Mouse (Mus musculus): ENCODE data around the gene Pxylp1.

Gene Pxylp1

GRCm38 (mm10) chr9:96859027-96859426, 33.4 kb downstream of the Pxylp1 start:
- no peak for DNase-seq (ENCODE audit: low spot score)

GRCm38 (mm10) chr9:96857838-96858237, 34.6 kb downstream of the Pxylp1 start:
- no peak for DNase-seq (ENCODE audit: low spot score)

GRCm38 (mm10) chr9:96853300-96854186, 38.9 kb downstream of the Pxylp1 start:
- DNase-seq (ENCODE audit: low spot score): no peak

GRCm38 (mm10) chr9:96851634-96852033, 40.8 kb downstream of the Pxylp1 start:
- no peak for DNase-seq (ENCODE audit: low spot score)

- DNase-seq (ENCODE audit: low spot score): no peak
Measured at GRCm38 (mm10) chr9:96851036-96851435, 41.4 kb downstream of the Pxylp1 start.

GRCm38 (mm10) chr9:96849012-96849411, 43.5 kb downstream of the Pxylp1 start:
- DNase-seq (ENCODE audit: low spot score): no peak

- no peak for DNase-seq (ENCODE audit: low spot score)
Measured at GRCm38 (mm10) chr9:96846361-96846760, 46.1 kb downstream of the Pxylp1 start.

GRCm38 (mm10) chr9:96844798-96845209, 47.7 kb downstream of the Pxylp1 start:
- DNase-seq (ENCODE audit: low spot score): peak; percentile 78

- no peak for DNase-seq (ENCODE audit: low spot score)
Measured at GRCm38 (mm10) chr9:96839376-96839775, 53.1 kb downstream of the Pxylp1 start.

GRCm38 (mm10) chr9:96838864-96839263, 53.6 kb downstream of the Pxylp1 start:
- peak; percentile 18 for DNase-seq (ENCODE audit: low spot score)

- DNase-seq (ENCODE audit: low spot score): no peak
Measured at GRCm38 (mm10) chr9:96837781-96838420, 54.6 kb downstream of the Pxylp1 start.

- no peak for DNase-seq (ENCODE audit: low spot score)
Measured at GRCm38 (mm10) chr9:96836984-96837383, 55.5 kb downstream of the Pxylp1 start.

GRCm38 (mm10) chr9:96835374-96835921, 57.0 kb downstream of the Pxylp1 start:
- DNase-seq (ENCODE audit: low spot score): no peak

GRCm38 (mm10) chr9:96833606-96834005, 58.9 kb downstream of the Pxylp1 start:
- DNase-seq (ENCODE audit: low spot score): no peak

GRCm38 (mm10) chr9:96832516-96832915, 60.0 kb downstream of the Pxylp1 start:
- no peak for DNase-seq (ENCODE audit: low spot score)

- no peak for DNase-seq (ENCODE audit: low spot score)
Measured at GRCm38 (mm10) chr9:96830856-96831359, 61.6 kb downstream of the Pxylp1 start.

GRCm38 (mm10) chr9:96829682-96830081, 62.8 kb downstream of the Pxylp1 start:
- no peak for DNase-seq (ENCODE audit: low spot score)

- DNase-seq (ENCODE audit: low spot score): no peak
Measured at GRCm38 (mm10) chr9:96828071-96828470, 64.4 kb downstream of the Pxylp1 start.

- no peak for DNase-seq (ENCODE audit: low spot score)
Measured at GRCm38 (mm10) chr9:96827002-96827785, 65.3 kb downstream of the Pxylp1 start.

GRCm38 (mm10) chr9:96824857-96825256, 67.6 kb downstream of the Pxylp1 start:
- DNase-seq (ENCODE audit: low spot score): no peak

- DNase-seq (ENCODE audit: low spot score): no peak
Measured at GRCm38 (mm10) chr9:96824026-96824425, 68.4 kb downstream of the Pxylp1 start.

- no peak for DNase-seq (ENCODE audit: low spot score)
Measured at GRCm38 (mm10) chr9:96823541-96823940, 68.9 kb downstream of the Pxylp1 start.
